Comparison of ENCODE assay signal across 19 mouse cellular contexts in the genomic region with DNA sequence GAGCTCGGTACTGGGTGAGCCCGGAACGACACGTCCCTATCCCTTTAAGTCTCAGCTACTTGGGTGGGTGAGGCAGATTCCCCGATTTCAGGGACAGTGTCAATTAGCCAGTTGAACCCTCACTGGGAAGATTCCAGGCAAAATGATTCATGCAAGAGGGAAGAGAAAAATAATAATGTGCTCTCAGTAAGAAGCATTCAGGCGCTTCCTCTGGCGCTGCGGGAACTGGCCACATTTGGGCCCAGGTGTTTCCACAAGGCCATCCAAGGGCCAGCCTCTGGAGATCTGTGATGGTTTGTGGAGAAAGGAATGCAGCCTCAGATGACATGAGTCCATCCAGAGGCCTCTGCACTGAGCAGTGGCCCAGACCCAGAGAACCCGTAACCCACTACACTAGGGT.
"Had no signal": no experiment of that assay in that cellular context is flagged by ENCODE, and none has a peak within 500 bp of the region (broad histone marks: within the 10 kb centered on the region; RNA-seq: fewer than 3 reads in every experiment).

No protein-coding gene starts in this region.

- ATAC-seq: midbrain, embryonic 16.5 days had no signal

- H3K27ac ChIP-seq: lung, embryonic 15.5 days; midbrain, embryonic 10.5 days; midbrain, embryonic 12.5 days; neural tube, embryonic 13.5 days; neural tube, embryonic 15.5 days had no signal

- H3K4me3 ChIP-seq: lung, embryonic 15.5 days; midbrain, embryonic 10.5 days; midbrain, embryonic 12.5 days; myocyte; neural tube, embryonic 13.5 days; neural tube, embryonic 15.5 days had no signal

- H3K27me3 ChIP-seq: lung, embryonic 15.5 days; midbrain, embryonic 12.5 days; neural tube, embryonic 13.5 days; neural tube, embryonic 15.5 days had no signal

- DNase-seq: lung, adult 2 months; lung, postnatal 10 days; lung, postnatal 4 days; midbrain, embryonic 14.5 days; retina, postnatal 1 day; right cerebral cortex, adult 18-20 months; right cerebral cortex, postnatal 25 days; right cerebral cortex, postnatal 4 days; spleen, adult 18-20 months; thymus, adult 18-20 months; thymus, postnatal 14 days; thymus, postnatal 36 days had no signal
